Mouse (Mus musculus): Measurements from ENCODE around the gene Lix1l.

- TF ChIP-seq POLR2A (IDR thresholded peaks at IDR 0.05; ENCODE audit: extremely low read depth, insufficient read depth, low read length) (no peak), CTCF (IDR thresholded peaks at IDR 0.05; ENCODE audit: low read depth, low read length) (no peak)
Observed at GRCm38 (mm10) chr3:96577566-96577965, 23.4 kb upstream of the Lix1l start.

All from liver, adult 2 months (tissue).